Mouse (Mus musculus) small intestine, adult 2 months (tissue): ENCODE data around the gene Spata21.

ENCODE experiments used
- CTCF ChIP-seq: fragments of 200-500 bp; IDR thresholded peaks from 2 replicates; pipeline ENCODE4 v1.5.1; 2012; ENCODE audit warnings: low read depth, mild to moderate bottlenecking, control low read depth, inconsistent platforms, low read length, moderate library complexity, mixed read lengths; ENCODE audit not compliant: insufficient replicate concordance, insufficient read length; ENCODE audit errors: extremely low read depth
- POLR2A ChIP-seq: fragments of 200-500 bp; IDR thresholded peaks from 2 replicates; pipeline ENCODE4 v1.6.1; 2012; ENCODE audit warnings: low read depth, mild to moderate bottlenecking, control low read depth, inconsistent platforms, low read length, moderate library complexity

DNA sequence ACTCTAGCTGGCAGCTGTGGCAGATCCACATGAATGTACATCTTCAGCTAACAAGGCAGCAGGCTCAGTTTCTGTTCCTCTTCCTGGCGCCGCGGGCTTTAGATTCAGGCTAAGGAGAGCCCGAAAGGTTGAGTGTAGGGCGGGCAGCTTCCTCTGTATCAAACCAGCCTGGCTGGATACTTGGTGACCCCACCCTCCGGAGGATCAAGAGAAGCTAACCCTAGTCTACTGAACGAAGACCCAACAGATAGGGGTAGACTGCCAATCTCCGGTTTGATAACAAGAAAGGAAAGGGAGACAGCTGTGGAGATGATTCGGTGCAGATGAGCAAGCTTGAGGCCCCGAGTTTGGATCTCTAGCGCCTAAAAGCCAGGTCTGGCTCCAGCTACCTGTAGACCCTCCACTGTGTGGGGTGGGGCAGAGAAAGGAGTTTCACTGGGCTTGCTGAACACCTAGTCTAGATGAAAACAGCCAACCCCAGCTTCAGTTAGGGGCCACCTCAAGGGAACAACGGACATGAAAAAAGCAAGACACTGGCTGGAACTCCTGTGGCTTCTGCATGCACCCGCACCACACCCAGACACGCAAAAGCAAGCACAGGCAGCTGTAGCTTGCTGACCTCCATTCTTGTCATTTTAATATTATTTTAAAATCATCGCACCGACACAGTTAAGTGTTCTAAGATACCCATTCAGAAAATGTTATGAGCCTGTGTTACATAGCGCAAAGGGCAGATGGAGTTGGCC, 11.2 kb upstream of the Spata21 start:
- no peak for TF ChIP-seq CTCF
- no peak for TF ChIP-seq POLR2A
